Comparison of ENCODE assay signal across 10 mouse cellular contexts in genomic region chr16:45935956-45936483, GRCm38 (mm10). TPM values are rescaled to one million over a fixed set of nuclear protein-coding genes. Genes with fewer than 3 reads are reported as not detected.
DNase-seq lines count a peak whose midpoint lies in the region; ATAC-seq lines count a peak whose summit lies in the region.
"Had no signal": no experiment of that assay in that cellular context is flagged by ENCODE, and none has a peak within 500 bp of the region (broad histone marks: within the 10 kb centered on the region; RNA-seq: fewer than 3 reads in every experiment).

No protein-coding gene starts in this region.

- peak overlapping the region; percentile 74 for H3K27ac ChIP-seq in forebrain, embryonic 11.5 days (ENCODE audit: low read depth, low read length)
- H3K27ac ChIP-seq in forebrain, embryonic 16.5 days (ENCODE audit: low read length), result no peak overlapping the region
- peak overlapping the region; percentile 27; the same call in 1 of the 2 replicates for H3K27ac ChIP-seq in midbrain, embryonic 12.5 days (replicated peaks)
- no peak overlapping the region for H3K27ac ChIP-seq in midbrain, embryonic 15.5 days
- peak overlapping the region; percentile 45; the same call in 1 of the 2 replicates for H3K27ac ChIP-seq in forebrain, embryonic 13.5 days
- H3K27ac ChIP-seq in stomach, embryonic 14.5 days (ENCODE audit: low read length), result peak overlapping the region; percentile 41; the same call in 1 of the 2 replicates

- DNase-seq in forebrain, embryonic 11.5 days (ENCODE audit: low spot score), result peak; percentile 62
- no peak for DNase-seq in embryo, embryonic 9.5 days (ENCODE audit: extremely low spot score)
- no peak for DNase-seq in gastrocnemius, postnatal 4 days (ENCODE audit: low spot score in 2 of 2)
- DNase-seq: heart, postnatal 14 days had no signal

- H3K27me3 ChIP-seq in forebrain, embryonic 11.5 days (ENCODE audit: control insufficient read depth, insufficient read depth, low read length), result no peaks in the 10 kb centered on the region
- no peaks in the 10 kb centered on the region for H3K27me3 ChIP-seq in forebrain, embryonic 16.5 days (replicated peaks; ENCODE audit: control insufficient read depth, insufficient read depth, low read length)
- H3K27me3 ChIP-seq in midbrain, embryonic 12.5 days, result no peaks in the 10 kb centered on the region
- H3K27me3 ChIP-seq in midbrain, embryonic 15.5 days (replicated peaks), result no peaks in the 10 kb centered on the region
- no peaks in the 10 kb centered on the region for H3K27me3 ChIP-seq in forebrain, embryonic 13.5 days
- no peaks in the 10 kb centered on the region for H3K27me3 ChIP-seq in stomach, embryonic 14.5 days (ENCODE audit: control insufficient read depth, insufficient read depth, low read length)

- H3K4me2 ChIP-seq in forebrain, embryonic 11.5 days (ENCODE audit: low read depth, low read length, severe bottlenecking), result no peak overlapping the region
- H3K4me2 ChIP-seq in forebrain, embryonic 16.5 days (ENCODE audit: low read length), result no peak overlapping the region
- no peak overlapping the region for H3K4me2 ChIP-seq in midbrain, embryonic 12.5 days (replicated peaks)
- H3K4me2 ChIP-seq in midbrain, embryonic 15.5 days, result no peak overlapping the region
- H3K4me2 ChIP-seq in forebrain, embryonic 13.5 days, result no peak overlapping the region
- H3K4me2 ChIP-seq in stomach, embryonic 14.5 days (replicated peaks; ENCODE audit: low read depth, low read length), result no peak overlapping the region

- 69% methylated on average over 3 of the region's 3 CpGs for whole genome bisulfite sequencing in forebrain, embryonic 11.5 days
- 45% methylated on average over 3 of the region's 3 CpGs for WGBS in forebrain, embryonic 16.5 days
- WGBS in midbrain, embryonic 12.5 days, result 84% methylated on average over 3 of the region's 3 CpGs
- 70% methylated on average over 3 of the region's 3 CpGs for WGBS in midbrain, embryonic 15.5 days
- 63% methylated on average over 3 of the region's 3 CpGs for WGBS in forebrain, embryonic 13.5 days
- 78% methylated on average over 3 of the region's 3 CpGs for WGBS in stomach, embryonic 14.5 days

- no peaks in the 10 kb centered on the region for H3K9me3 ChIP-seq in forebrain, embryonic 11.5 days (ENCODE audit: control insufficient read depth, low read length)
- no peaks in the 10 kb centered on the region for H3K9me3 ChIP-seq in forebrain, embryonic 16.5 days (ENCODE audit: control insufficient read depth, low read length)
- no peaks in the 10 kb centered on the region for H3K9me3 ChIP-seq in midbrain, embryonic 12.5 days
- H3K9me3 ChIP-seq in midbrain, embryonic 15.5 days, result no peaks in the 10 kb centered on the region
- no peaks in the 10 kb centered on the region for H3K9me3 ChIP-seq in forebrain, embryonic 13.5 days (replicated peaks)
- 0 out of 2 replicates have a peak, but pooled peaks cover 3% of the 10 kb centered on the region for H3K9me3 ChIP-seq in stomach, embryonic 14.5 days (ENCODE audit: control insufficient read depth, low read depth, low read length)

- H3K36me3 ChIP-seq in forebrain, embryonic 11.5 days (ENCODE audit: control insufficient read depth, insufficient read depth, low read length), result no peaks in the 10 kb centered on the region
- no peaks in the 10 kb centered on the region for H3K36me3 ChIP-seq in forebrain, embryonic 16.5 days (ENCODE audit: control insufficient read depth, insufficient read depth)
- H3K36me3 ChIP-seq in midbrain, embryonic 12.5 days, result no peaks in the 10 kb centered on the region
- H3K36me3 ChIP-seq in midbrain, embryonic 15.5 days (replicated peaks), result no peaks in the 10 kb centered on the region
- H3K36me3 ChIP-seq in forebrain, embryonic 13.5 days (ENCODE audit: poor library complexity, severe bottlenecking), result no peaks in the 10 kb centered on the region
- H3K36me3 ChIP-seq in stomach, embryonic 14.5 days (ENCODE audit: control insufficient read depth, insufficient read depth, low read length), result no peaks in the 10 kb centered on the region

- peaks cover 5% of the 10 kb centered on the region for H3K4me1 ChIP-seq in forebrain, embryonic 11.5 days (replicated peaks; ENCODE audit: control insufficient read depth, insufficient read depth, low read length)
- peaks cover 6% of the 10 kb centered on the region; the same call in 1 of the 2 replicates for H3K4me1 ChIP-seq in forebrain, embryonic 16.5 days (replicated peaks; ENCODE audit: control insufficient read depth, insufficient read depth, low read length)
- H3K4me1 ChIP-seq in midbrain, embryonic 12.5 days, result peaks cover 19% of the 10 kb centered on the region
- H3K4me1 ChIP-seq in midbrain, embryonic 15.5 days, result no peaks in the 10 kb centered on the region
- peaks cover 14% of the 10 kb centered on the region; the same call in 1 of the 2 replicates for H3K4me1 ChIP-seq in forebrain, embryonic 13.5 days
- peaks cover 2% of the 10 kb centered on the region; the same call in 1 of the 2 replicates for H3K4me1 ChIP-seq in stomach, embryonic 14.5 days (ENCODE audit: control insufficient read depth, insufficient read depth, low read length)

- no peak overlapping the region for H3K9ac ChIP-seq in forebrain, embryonic 11.5 days (ENCODE audit: low read length)
- H3K9ac ChIP-seq in forebrain, embryonic 16.5 days (replicated peaks; ENCODE audit: low read depth, low read length), result no peak overlapping the region
- H3K9ac ChIP-seq in midbrain, embryonic 12.5 days (replicated peaks), result no peak overlapping the region
- H3K9ac ChIP-seq in midbrain, embryonic 15.5 days, result no peak overlapping the region
- H3K9ac ChIP-seq in forebrain, embryonic 13.5 days, result no peak overlapping the region
- no peak overlapping the region for H3K9ac ChIP-seq in stomach, embryonic 14.5 days (replicated peaks; ENCODE audit: low read depth, low read length)

- no peak overlapping the region for H3K4me3 ChIP-seq in forebrain, embryonic 11.5 days (ENCODE audit: low read depth, low read length)
- no peak overlapping the region for H3K4me3 ChIP-seq in forebrain, embryonic 16.5 days (replicated peaks; ENCODE audit: low read length)
- H3K4me3 ChIP-seq in midbrain, embryonic 12.5 days, result no peak overlapping the region
- H3K4me3 ChIP-seq in midbrain, embryonic 15.5 days, result no peak overlapping the region
- H3K4me3 ChIP-seq in forebrain, embryonic 13.5 days, result no peak overlapping the region
- H3K4me3 ChIP-seq in stomach, embryonic 14.5 days (ENCODE audit: low read depth, low read length), result no peak overlapping the region

- ATAC-seq in forebrain, embryonic 11.5 days (replicated peaks; ENCODE audit: low FRiP score), result peak; percentile 71
- ATAC-seq in forebrain, embryonic 16.5 days, result no peak
- ATAC-seq in midbrain, embryonic 12.5 days (ENCODE audit: low FRiP score, low read depth), result peak; percentile 53; the same call in 1 of the 2 replicates
- no peak; the same call in 1 of the 2 replicates for ATAC-seq in midbrain, embryonic 15.5 days (replicated peaks)
- ATAC-seq in forebrain, embryonic 13.5 days, result peak; percentile 57; the same call in 1 of the 2 replicates
- no peak for ATAC-seq in stomach, embryonic 14.5 days (ENCODE audit: insufficient number of reproducible peaks, insufficient read depth, low FRiP score, low read depth)

RNA-seq across cellular contexts. Expression of gene Phldb2, which starts 17.4 kb away (rescaled TPM):
- polyA plus RNA-seq in forebrain, embryonic 11.5 days (2014; fragmentation: Nextera tagmentation; extraction: Ambion mirVana), result 29.0 and 31.5 TPM in 2 replicates
- 7.1 and 8.6 TPM in 2 replicates for polyA plus RNA-seq in forebrain, embryonic 16.5 days (2015; fragmentation: Nextera tagmentation; extraction: Ambion mirVana)
- polyA plus RNA-seq in midbrain, embryonic 12.5 days (2016; fragmentation: Nextera tagmentation; extraction: Ambion mirVana), result 33.4 and 42.6 TPM in 2 replicates
- polyA plus RNA-seq in midbrain, embryonic 15.5 days (2015; fragmentation: Nextera tagmentation; extraction: Ambion mirVana), result 7.8 and 9.1 TPM in 2 replicates
- polyA plus RNA-seq in forebrain, embryonic 13.5 days (2015; fragmentation: Nextera tagmentation; extraction: Ambion mirVana), result 11.3 and 13.2 TPM in 2 replicates
- 29.7 and 31.2 TPM in 2 replicates for polyA plus RNA-seq in stomach, embryonic 14.5 days (2014; fragmentation: Nextera tagmentation; extraction: Ambion mirVana)
- total RNA-seq in gastrocnemius, postnatal 4 days (2021), result 10 to 100 TPM; 64.4 to 70.8 TPM
- total RNA-seq: neutrophil, adult 5-6 weeks had no signal

Comparison
In these comparisons a context has a peak if more than half of its experiments do, and no peak if none do; other contexts are left out.
1. ATAC-seq: peak in forebrain, embryonic 11.5 days (single experiment), midbrain, embryonic 12.5 days (single experiment) and forebrain, embryonic 13.5 days (single experiment); none in forebrain, embryonic 16.5 days (single experiment), midbrain, embryonic 15.5 days (single experiment) and stomach, embryonic 14.5 days (single experiment).
2. H3K27ac ChIP-seq: peak in forebrain, embryonic 11.5 days (single experiment), midbrain, embryonic 12.5 days (single experiment), forebrain, embryonic 13.5 days (single experiment) and stomach, embryonic 14.5 days (single experiment); none in forebrain, embryonic 16.5 days (single experiment) and midbrain, embryonic 15.5 days (single experiment).